Mouse (Mus musculus): ENCODE results near the gene Cd209a.
A peak's percentile ranks its signal among the peaks of the same experiment; 100 is the strongest.
"Not testable (repeated sequence)": the region's sequence is repeated elsewhere in the genome, so short reads cannot be mapped to it uniquely, and the experiment has no call there.

Cd209a gene

DNA sequence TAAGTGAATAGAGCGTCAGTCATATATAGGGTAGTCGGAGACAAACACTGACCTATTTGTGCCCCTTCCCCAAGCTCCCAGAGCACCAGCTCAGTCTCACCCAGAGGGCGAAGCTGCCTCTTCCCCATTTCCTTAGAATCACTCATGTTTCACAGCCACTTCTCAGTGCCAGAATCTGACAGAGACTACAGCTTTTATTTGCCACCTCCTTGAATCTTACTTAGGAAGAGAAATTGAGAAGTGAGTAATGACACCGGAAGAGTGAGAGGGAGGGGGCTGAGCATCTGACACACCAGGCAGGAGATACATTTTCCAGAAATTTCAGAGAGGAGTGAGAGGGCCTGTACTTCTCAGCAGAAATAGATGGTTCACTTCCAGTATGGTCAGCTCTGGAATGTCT, at the start of gene Cd209a:
TSS of gene Cd209a (minus strand) at position 224 of the 400 bp plus-strand sequence.
- DNase-seq, result no peak

DNA sequence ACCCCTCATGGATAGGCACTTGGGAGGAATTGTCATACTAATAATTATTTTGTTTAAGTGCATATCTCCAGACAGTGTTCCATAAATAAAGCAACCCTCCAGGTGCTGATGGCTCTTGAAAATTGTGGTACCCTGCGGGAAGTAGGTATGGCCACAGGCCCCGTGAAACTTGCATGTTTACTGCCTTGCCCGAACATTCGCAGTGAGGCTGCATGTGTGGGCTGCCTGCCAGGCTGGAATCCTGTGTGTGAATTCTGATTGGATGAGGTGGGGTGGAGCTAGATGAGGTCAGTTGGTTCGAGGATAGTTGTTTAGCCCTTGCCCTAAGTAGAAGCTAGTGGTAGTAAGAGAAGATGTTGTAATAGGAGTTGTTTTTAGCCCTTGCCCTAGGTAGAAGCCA, 19.9 kb upstream of the Cd209a start:
- DNase-seq, result not testable (repeated sequence)

GRCm38 (mm10) chr8:3754261-3754850, 5.6 kb upstream of the Cd209a start:
- peak; percentile 24 to 43 for DNase-seq

DNA sequence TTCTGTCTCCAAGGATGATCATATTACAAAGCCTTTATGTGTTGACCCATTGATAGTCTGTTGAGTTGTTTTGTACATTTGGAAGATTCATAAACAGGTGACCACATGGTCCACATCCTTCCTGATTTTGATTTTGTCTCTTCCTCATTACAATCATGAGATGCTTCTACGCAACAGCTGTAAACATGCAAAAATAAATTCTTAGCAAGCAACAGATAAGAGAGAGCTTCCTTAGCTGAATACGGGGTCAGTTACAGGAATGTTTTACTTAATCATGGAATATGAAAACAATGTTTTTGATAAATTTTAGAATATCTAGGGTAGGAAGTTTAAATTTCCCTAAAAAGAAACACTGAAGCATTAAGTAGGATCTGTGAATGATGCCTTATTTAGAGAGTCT, 11.8 kb downstream of the Cd209a start:
- DNase-seq, result no peak

DNA sequence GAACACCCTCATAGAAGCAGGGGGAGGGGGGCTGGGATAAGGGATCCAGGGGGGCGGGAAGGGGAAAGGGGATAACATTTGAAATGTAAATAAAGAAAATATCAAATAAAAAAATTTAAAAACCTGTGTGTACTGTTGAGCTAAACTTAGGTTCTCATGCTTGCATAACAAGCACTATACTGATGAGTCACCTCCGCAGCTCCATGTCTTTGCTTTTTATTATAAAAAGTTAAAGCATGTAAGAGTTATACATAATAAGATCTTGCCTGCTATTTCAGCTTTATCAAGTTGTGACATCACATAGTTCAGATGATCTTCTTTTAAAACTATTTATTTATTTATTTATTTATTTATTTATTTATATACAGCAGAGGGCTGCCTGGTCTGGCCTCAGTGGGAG, 13.2 kb downstream of the Cd209a start:
- DNase-seq, result no peak

- no peak for DNase-seq
Observed at GRCm38 (mm10) chr8:3734084-3734483, 14.7 kb downstream of the Cd209a start.

GRCm38 (mm10) chr8:3721041-3721440, 27.7 kb downstream of the Cd209a start:
- DNase-seq, result no peak

DNA sequence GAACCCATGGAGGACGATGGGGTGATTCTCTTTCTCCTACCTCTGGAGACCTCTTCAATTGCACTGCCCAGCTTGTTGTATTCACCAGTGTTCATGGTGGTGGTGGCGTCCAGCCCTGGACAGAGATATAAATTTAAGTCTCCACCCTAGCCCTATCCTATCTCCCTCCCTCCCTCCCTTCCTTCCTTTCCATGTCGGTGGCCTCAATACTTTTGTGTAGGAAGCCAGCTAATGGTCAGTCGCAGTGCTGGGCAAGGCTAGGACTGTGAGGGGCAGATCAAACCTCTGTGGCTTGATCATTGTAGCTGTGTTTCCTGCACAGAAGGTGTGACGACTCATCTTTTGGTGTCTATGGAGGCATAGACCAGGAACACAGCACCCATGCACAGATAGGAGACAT, 28.2 kb downstream of the Cd209a start, which contains the start of gene Clec4g:
TSS of gene Clec4g (minus strand) at position 101 of the 400 bp plus-strand sequence.
- no peak for DNase-seq

- peak; percentile 70 to 74 for DNase-seq
Observed at GRCm38 (mm10) chr8:3718559-3718958, 30.2 kb downstream of the Cd209a start.

DNA sequence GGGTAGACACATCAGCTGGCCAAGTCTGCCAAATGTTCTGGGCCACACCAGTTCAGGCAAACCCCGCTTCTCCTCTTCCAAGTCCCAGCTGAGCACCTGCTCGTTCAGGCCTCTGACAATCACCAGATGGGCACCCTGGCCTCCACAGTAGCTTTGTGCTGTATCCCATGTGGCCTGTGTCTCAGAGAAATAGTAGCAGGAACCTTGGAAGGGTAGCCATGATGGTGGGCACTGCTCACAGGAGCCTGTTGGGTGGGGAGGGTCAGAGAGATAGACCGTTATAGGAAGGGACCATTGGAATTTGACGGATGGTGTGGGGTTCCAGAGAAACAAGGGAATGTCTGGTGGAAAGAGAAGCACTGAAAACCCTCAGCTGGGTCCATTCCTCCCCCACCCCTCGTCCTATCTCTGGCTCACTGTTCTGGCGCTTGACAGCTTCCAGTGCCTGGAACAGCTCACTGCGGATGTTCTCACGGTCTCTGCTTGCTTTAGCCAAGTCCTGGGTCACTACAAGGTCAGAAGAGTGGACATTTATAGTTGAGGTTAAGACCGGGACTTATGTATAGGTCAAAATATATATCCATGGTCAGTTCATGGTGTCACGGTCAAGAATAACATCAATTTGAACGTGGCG, 31.3 kb downstream of the Cd209a start:
- DNase-seq, result no peak

- DNase-seq, result no peak
Observed at GRCm38 (mm10) chr8:3711646-3712045, 37.1 kb downstream of the Cd209a start.

- no peak for DNase-seq
Observed at GRCm38 (mm10) chr8:3710312-3710711, 38.5 kb downstream of the Cd209a start.

- DNase-seq, result no peak
Observed at GRCm38 (mm10) chr8:3707611-3708010, 41.2 kb downstream of the Cd209a start.

DNA sequence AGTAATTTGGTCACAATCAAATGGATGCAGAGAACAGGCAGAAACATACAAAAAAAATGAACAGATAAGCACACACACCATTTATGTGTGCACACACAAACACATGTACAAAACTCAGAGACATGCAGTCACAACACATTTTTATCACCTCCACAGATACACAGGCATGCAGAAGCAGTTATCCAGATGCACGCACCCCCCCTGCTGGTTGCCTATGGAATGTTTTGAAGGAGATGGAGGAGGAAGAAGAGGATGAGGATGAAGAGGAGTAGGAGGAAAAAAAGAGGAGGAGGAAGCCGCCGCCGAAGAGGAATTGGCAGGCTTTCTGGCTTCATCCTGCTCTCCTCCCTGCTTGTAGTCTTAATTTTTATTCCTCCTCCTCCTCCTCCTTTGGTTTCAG, 43.1 kb downstream of the Cd209a start:
- DNase-seq, result peak in 1 of 2 experiments; percentile 17

GRCm38 (mm10) chr8:3701491-3701890, 47.3 kb downstream of the Cd209a start:
- no peak for DNase-seq

GRCm38 (mm10) chr8:3694121-3694520, 54.7 kb downstream of the Cd209a start, which contains the start of gene Fcer2a:
Fcer2a (minus strand) TSS chr8:3694175.
- no peak for DNase-seq

Data from thymus, postnatal 36 days (tissue).